In genomic region chr2:173242874-173243273, GRCm38 (mm10) we compare ENCODE assay signal across 11 mouse cellular contexts. TPM values are rescaled to one million over a fixed set of nuclear protein-coding genes. Genes with fewer than 3 reads are reported as not detected.
DNase-seq lines count a peak whose midpoint lies in the region; ATAC-seq and TF ChIP-seq lines count a peak whose summit lies in the region.
"Had no signal": no experiment of that assay in that cellular context is flagged by ENCODE, and none has a peak within 500 bp of the region (broad histone marks: within the 10 kb centered on the region; RNA-seq: fewer than 3 reads in every experiment).

No protein-coding gene starts in this region.

- peak; percentile 69 for DNase-seq in Muller cell, postnatal 12 days (ENCODE audit: inconsistent ontology term)
- no peak for DNase-seq in embryonic facial prominence, embryonic 11.5 days (ENCODE audit: low spot score)
- DNase-seq in midbrain, embryonic 14.5 days: peak; percentile 64
- no peak for DNase-seq in ovary, adult 18-20 months (ENCODE audit: low spot score)
- no peak for DNase-seq in lung, adult 2 months
- DNase-seq in kidney, adult 9 months: no peak
- DNase-seq in urinary bladder, postnatal 10 days (ENCODE audit: low spot score): no peak
- DNase-seq: heart, postnatal 36 days; thymus, adult 18-20 months had no signal

- peak; percentile 61 for ATAC-seq in embryonic facial prominence, embryonic 11.5 days (replicated peaks; ENCODE audit: insufficient number of reproducible peaks, low FRiP score, low TSS enrichment, low read depth)
- peak; percentile 35; the same call in 1 of the 2 replicates for ATAC-seq in hindbrain, embryonic 15.5 days (ENCODE audit: low FRiP score, low read depth)
- ATAC-seq in midbrain, embryonic 14.5 days (ENCODE audit: low FRiP score, low TSS enrichment): peak; percentile 66
- ATAC-seq: activated CD4-positive, CD25-positive, alpha-beta regulatory T cell, adult 4 months had no signal

- no peak for TF ChIP-seq CTCF in lung, adult 2 months (IDR thresholded peaks at IDR 0.05; ENCODE audit: insufficient read depth, low read length)

- no peak overlapping the region for H3K9ac ChIP-seq in embryonic facial prominence, embryonic 11.5 days (replicated peaks; ENCODE audit: low read length)
- no peak overlapping the region for H3K9ac ChIP-seq in hindbrain, embryonic 15.5 days
- H3K9ac ChIP-seq in midbrain, embryonic 14.5 days (replicated peaks; ENCODE audit: low read length): no peak overlapping the region

- 15% methylated on average over 12 of the region's 12 CpGs for WGBS in embryonic facial prominence, embryonic 11.5 days
- WGBS in hindbrain, embryonic 15.5 days: 12% methylated on average over 12 of the region's 12 CpGs
- 2% methylated on average over 12 of the region's 12 CpGs for WGBS in midbrain, embryonic 14.5 days
- WGBS in lung, adult 2 months: 63% methylated on average over 12 of the region's 12 CpGs

- peaks cover 22% of the 10 kb centered on the region for H3K4me1 ChIP-seq in embryonic facial prominence, embryonic 11.5 days (ENCODE audit: control insufficient read depth, insufficient read depth, low read length)
- H3K4me1 ChIP-seq in hindbrain, embryonic 15.5 days (replicated peaks): peaks cover 59% of the 10 kb centered on the region
- H3K4me1 ChIP-seq in midbrain, embryonic 14.5 days (ENCODE audit: control insufficient read depth, insufficient read depth, low read length): peaks cover 37% of the 10 kb centered on the region
- H3K4me1 ChIP-seq in lung, adult 2 months (ENCODE audit: control insufficient read depth, insufficient read depth, low read length): peaks cover 12% of the 10 kb centered on the region

- no peaks in the 10 kb centered on the region for H3K9me3 ChIP-seq in embryonic facial prominence, embryonic 11.5 days (replicated peaks; ENCODE audit: control insufficient read depth, low read length)
- no peaks in the 10 kb centered on the region for H3K9me3 ChIP-seq in hindbrain, embryonic 15.5 days
- H3K9me3 ChIP-seq in midbrain, embryonic 14.5 days (ENCODE audit: control insufficient read depth, low read length): no peaks in the 10 kb centered on the region

- no peak overlapping the region for H3K27ac ChIP-seq in embryonic facial prominence, embryonic 11.5 days (replicated peaks; ENCODE audit: low read depth, low read length)
- H3K27ac ChIP-seq in hindbrain, embryonic 15.5 days (replicated peaks): no peak overlapping the region
- H3K27ac ChIP-seq in midbrain, embryonic 14.5 days (replicated peaks; ENCODE audit: low read depth, low read length): no peak overlapping the region; the same call in 1 of the 2 replicates

- no peak overlapping the region for H3K4me2 ChIP-seq in embryonic facial prominence, embryonic 11.5 days (ENCODE audit: low read depth, low read length)
- no peak overlapping the region for H3K4me2 ChIP-seq in hindbrain, embryonic 15.5 days
- H3K4me2 ChIP-seq in midbrain, embryonic 14.5 days (ENCODE audit: low read length): no peak overlapping the region

- H3K27me3 ChIP-seq in embryonic facial prominence, embryonic 11.5 days (ENCODE audit: control insufficient read depth, insufficient read depth, low read length): no peaks in the 10 kb centered on the region
- H3K27me3 ChIP-seq in hindbrain, embryonic 15.5 days: no peaks in the 10 kb centered on the region
- H3K27me3 ChIP-seq in midbrain, embryonic 14.5 days (ENCODE audit: control insufficient read depth, insufficient read depth, low read length): no peaks in the 10 kb centered on the region

- H3K4me3 ChIP-seq in embryonic facial prominence, embryonic 11.5 days (ENCODE audit: low read depth, low read length): no peak overlapping the region
- H3K4me3 ChIP-seq in hindbrain, embryonic 15.5 days: no peak overlapping the region
- H3K4me3 ChIP-seq in midbrain, embryonic 14.5 days (replicated peaks; ENCODE audit: low read depth, low read length): no peak overlapping the region
- H3K4me3 ChIP-seq in lung, adult 2 months (replicated peaks; ENCODE audit: extremely low read depth, low read depth, low read length): no peak overlapping the region

- TF ChIP-seq POLR2A in lung, adult 2 months (IDR thresholded peaks at IDR 0.05; ENCODE audit: borderline replicate concordance, extremely low read depth, low read depth, low read length): no peak

- H3K36me3 ChIP-seq in embryonic facial prominence, embryonic 11.5 days (replicated peaks; ENCODE audit: control insufficient read depth, insufficient read depth, low read depth, low read length): no peaks in the 10 kb centered on the region
- H3K36me3 ChIP-seq in hindbrain, embryonic 15.5 days: no peaks in the 10 kb centered on the region
- H3K36me3 ChIP-seq in midbrain, embryonic 14.5 days (ENCODE audit: control insufficient read depth, insufficient read depth, low read length): no peaks in the 10 kb centered on the region

RNA-seq across cellular contexts. Expression of gene Zbp1, which starts 24.2 kb away (rescaled TPM):
- not detected in 2 replicates for polyA plus RNA-seq in embryonic facial prominence, embryonic 11.5 days (2014; fragmentation: Nextera tagmentation; extraction: Ambion mirVana)
- 0.25 and 1.6 TPM in 2 replicates for polyA plus RNA-seq in hindbrain, embryonic 15.5 days (2015; fragmentation: Nextera tagmentation; extraction: Ambion mirVana)
- polyA plus RNA-seq in midbrain, embryonic 14.5 days (2014; fragmentation: Nextera tagmentation; extraction: Ambion mirVana): 1.7 TPM in 1 of 2 replicates, not detected in the other
- polyA plus RNA-seq in lung, adult 2 months (2012; rRNA removed): 4.8 and 5.7 TPM in 2 replicates

RNA-seq across cellular contexts. Expression of gene Pmepa1, which starts 33.5 kb away (rescaled TPM):
- polyA plus RNA-seq in embryonic facial prominence, embryonic 11.5 days (2014; fragmentation: Nextera tagmentation; extraction: Ambion mirVana): 3.3 and 3.4 TPM in 2 replicates
- 4.4 and 5.0 TPM in 2 replicates for polyA plus RNA-seq in hindbrain, embryonic 15.5 days (2015; fragmentation: Nextera tagmentation; extraction: Ambion mirVana)
- 5.7 and 6.4 TPM in 2 replicates for polyA plus RNA-seq in midbrain, embryonic 14.5 days (2014; fragmentation: Nextera tagmentation; extraction: Ambion mirVana)
- 96.2 and 97.7 TPM in 2 replicates for polyA plus RNA-seq in lung, adult 2 months (2012; rRNA removed)

Comparison
In these comparisons a context has a peak if more than half of its experiments do, and no peak if none do; other contexts are left out.
1. DNase-seq: peak in Muller cell, postnatal 12 days (single experiment) and midbrain, embryonic 14.5 days (single experiment); none in embryonic facial prominence, embryonic 11.5 days (single experiment), ovary, adult 18-20 months (single experiment), lung, adult 2 months (single experiment), kidney, adult 9 months (single experiment) and urinary bladder, postnatal 10 days (single experiment).
2. RNA of gene Pmepa1, which starts 33.5 kb away (polyA plus RNA-seq): 96.2 to 97.7 TPM in lung, adult 2 months; 5.7 to 6.4 TPM in midbrain, embryonic 14.5 days, 4.4 to 5.0 TPM in hindbrain, embryonic 15.5 days and 3.3 to 3.4 TPM in embryonic facial prominence, embryonic 11.5 days; every median in the first group is over 10 times any median in the second.
3. Peak in every context shown above with its lines, with median percentiles within 50 percentile points of each other: ATAC-seq.